ENCODE assay signal across 20 mouse cellular contexts in genomic region chr19:57138909-57139617, GRCm38 (mm10).
DNase-seq lines count a peak whose midpoint lies in the region; ATAC-seq and TF ChIP-seq lines count a peak whose summit lies in the region.
"Had no signal": no experiment of that assay in that cellular context is flagged by ENCODE, and none has a peak within 500 bp of the region (broad histone marks: within the 10 kb centered on the region; RNA-seq: fewer than 3 reads in every experiment).

No protein-coding gene starts in this region.

- DNase-seq in frontal cortex, postnatal 25 days (ENCODE audit: low spot score in 2 of 2) = no peak
- no peak for DNase-seq in heart, adult 2 months
- no peak for DNase-seq in heart, postnatal 10 days
- no peak for DNase-seq in limb, embryonic 14.5 days (ENCODE audit: low spot score)
- DNase-seq in limb, embryonic 10.5 days (ENCODE audit: low spot score) = no peak
- DNase-seq: adrenal gland, postnatal 10 days; embryo, embryonic 11 days; gastrocnemius, postnatal 25 days; heart, postnatal 14 days; kidney, adult 2 months had no signal

- no peak overlapping the region for H3K4me3 ChIP-seq in heart, adult 2 months
- no peak overlapping the region for H3K4me3 ChIP-seq in limb, embryonic 14.5 days (replicated peaks; ENCODE audit: low read length)
- no peak overlapping the region for H3K4me3 ChIP-seq in limb, embryonic 10.5 days
- H3K4me3 ChIP-seq in brown adipose tissue, adult 24 weeks (ENCODE audit: insufficient read depth, low read depth, low read length) = no peak overlapping the region
- H3K4me3 ChIP-seq in hindbrain, embryonic 12.5 days = no peak overlapping the region
- H3K4me3 ChIP-seq: embryonic facial prominence, embryonic 15.5 days; erythroblast, embryonic 14.5 days; forebrain, embryonic 15.5 days; heart, embryonic 12.5 days; hindbrain, embryonic 10.5 days; hindbrain, embryonic 15.5 days had no signal

- peak overlapping the region; percentile 47 for H3K27ac ChIP-seq in heart, adult 2 months
- H3K27ac ChIP-seq in limb, embryonic 14.5 days (replicated peaks; ENCODE audit: low read depth, low read length) = 0 out of 2 replicates have a peak overlapping the region, but pooled peaks have one; percentile 19
- no peak overlapping the region for H3K27ac ChIP-seq in limb, embryonic 10.5 days
- peak overlapping the region; percentile 15 for H3K27ac ChIP-seq in brown adipose tissue, adult 24 weeks (replicated peaks; ENCODE audit: low read depth, low read length)
- H3K27ac ChIP-seq in hindbrain, embryonic 12.5 days = no peak overlapping the region
- H3K27ac ChIP-seq: embryonic facial prominence, embryonic 15.5 days; forebrain, embryonic 15.5 days; hindbrain, embryonic 10.5 days; hindbrain, embryonic 15.5 days had no signal

- no peaks in the 10 kb centered on the region for H3K27me3 ChIP-seq in heart, adult 2 months (ENCODE audit: control insufficient read depth, insufficient read depth, low read length)
- no peaks in the 10 kb centered on the region; the same call in 1 of the 2 replicates for H3K27me3 ChIP-seq in limb, embryonic 14.5 days (ENCODE audit: control insufficient read depth, insufficient read depth, low read length)
- peaks cover 11% of the 10 kb centered on the region; the same call in 1 of the 2 replicates for H3K27me3 ChIP-seq in limb, embryonic 10.5 days (ENCODE audit: low read depth, poor library complexity, severe bottlenecking)
- H3K27me3 ChIP-seq in hindbrain, embryonic 12.5 days = no peaks in the 10 kb centered on the region
- H3K27me3 ChIP-seq: embryonic facial prominence, embryonic 15.5 days; forebrain, embryonic 15.5 days; heart, embryonic 12.5 days; hindbrain, embryonic 15.5 days had no signal

- TF ChIP-seq EP300 in heart, adult 2 months (IDR thresholded peaks at IDR 0.05; ENCODE audit: insufficient read depth, low read depth, low read length) = no peak

- peak; percentile 60 for ATAC-seq in frontal cortex, adult (ENCODE audit: low TSS enrichment)
- ATAC-seq in limb, embryonic 14.5 days (ENCODE audit: low FRiP score, low read depth) = no peak
- no peak for ATAC-seq in hindbrain, embryonic 12.5 days (ENCODE audit: low FRiP score)
- ATAC-seq: intestine, embryonic 16.5 days had no signal

- H3K4me2 ChIP-seq in limb, embryonic 14.5 days (replicated peaks; ENCODE audit: low read depth, low read length, severe bottlenecking) = no peak overlapping the region
- H3K4me2 ChIP-seq in hindbrain, embryonic 12.5 days (replicated peaks) = no peak overlapping the region
- H3K4me2 ChIP-seq: embryonic facial prominence, embryonic 15.5 days; forebrain, embryonic 15.5 days; heart, embryonic 12.5 days; hindbrain, embryonic 15.5 days had no signal

- 0 out of 2 replicates have a peak, but pooled peaks cover 2% of the 10 kb centered on the region for H3K79me2 ChIP-seq in heart, adult 2 months (replicated peaks; ENCODE audit: control insufficient read depth, insufficient read depth, low read length)

- TF ChIP-seq POLR2A in heart, adult 2 months (IDR thresholded peaks at IDR 0.05; ENCODE audit: insufficient read depth, low read depth, low read length) = no peak
- no peak for TF ChIP-seq POLR2A in limb, embryonic 14.5 days (IDR thresholded peaks at IDR 0.05; ENCODE audit: borderline replicate concordance, extremely low read depth, insufficient read depth, insufficient read length)

- H3K4me1 ChIP-seq in heart, adult 2 months (ENCODE audit: control insufficient read depth, insufficient read depth, low read length) = peaks cover 12% of the 10 kb centered on the region
- H3K4me1 ChIP-seq in limb, embryonic 14.5 days (ENCODE audit: control insufficient read depth, insufficient read depth, low read length) = peaks cover 29% of the 10 kb centered on the region
- peaks cover 15% of the 10 kb centered on the region for H3K4me1 ChIP-seq in limb, embryonic 10.5 days
- peaks cover 9% of the 10 kb centered on the region; the same call in 1 of the 2 replicates for H3K4me1 ChIP-seq in brown adipose tissue, adult 24 weeks (ENCODE audit: control insufficient read depth, insufficient read depth, insufficient read length, low read length)
- peaks cover 13% of the 10 kb centered on the region for H3K4me1 ChIP-seq in hindbrain, embryonic 12.5 days

- H3K9ac ChIP-seq in heart, adult 2 months (ENCODE audit: low read depth, low read length) = no peak overlapping the region
- H3K9ac ChIP-seq in limb, embryonic 14.5 days (ENCODE audit: low read depth, low read length, severe bottlenecking) = no peak overlapping the region
- H3K9ac ChIP-seq in hindbrain, embryonic 12.5 days = no peak overlapping the region
- H3K9ac ChIP-seq: embryonic facial prominence, embryonic 15.5 days; forebrain, embryonic 15.5 days; heart, embryonic 12.5 days; hindbrain, embryonic 15.5 days had no signal

- WGBS in heart, adult 2 months = 50% methylated on average over 13 of the region's 13 CpGs
- 48% methylated on average over 13 of the region's 13 CpGs for WGBS in limb, embryonic 14.5 days
- 81% methylated on average over 13 of the region's 13 CpGs for WGBS in limb, embryonic 10.5 days
- WGBS in hindbrain, embryonic 12.5 days = 82% methylated on average over 13 of the region's 13 CpGs

- TF ChIP-seq CTCF in heart, adult 2 months (IDR thresholded peaks at IDR 0.05) = no peak

- H3K36me3 ChIP-seq in heart, adult 2 months (ENCODE audit: control insufficient read depth, insufficient read depth, low read length) = peaks cover 14% of the 10 kb centered on the region
- H3K36me3 ChIP-seq in limb, embryonic 14.5 days (ENCODE audit: control insufficient read depth, insufficient read depth, low read length) = no peaks in the 10 kb centered on the region
- H3K36me3 ChIP-seq in limb, embryonic 10.5 days = no peaks in the 10 kb centered on the region
- H3K36me3 ChIP-seq in hindbrain, embryonic 12.5 days = no peaks in the 10 kb centered on the region
- H3K36me3 ChIP-seq: embryonic facial prominence, embryonic 15.5 days; forebrain, embryonic 15.5 days; heart, embryonic 12.5 days; hindbrain, embryonic 10.5 days; hindbrain, embryonic 15.5 days had no signal

- no peaks in the 10 kb centered on the region for H3K9me3 ChIP-seq in limb, embryonic 14.5 days (ENCODE audit: control insufficient read depth, low read length)
- no peaks in the 10 kb centered on the region for H3K9me3 ChIP-seq in limb, embryonic 10.5 days (replicated peaks)
- no peaks in the 10 kb centered on the region for H3K9me3 ChIP-seq in hindbrain, embryonic 12.5 days (replicated peaks)
- H3K9me3 ChIP-seq: embryonic facial prominence, embryonic 15.5 days; forebrain, embryonic 15.5 days; heart, embryonic 12.5 days; hindbrain, embryonic 10.5 days; hindbrain, embryonic 15.5 days had no signal

- intact Hi-C loops in heart, adult 2 months (cut with DNase I) = loop anchor here (5.0 kb wide), 1 partner anchor 217 kb away; no protein-coding TSS in a partner anchor
- intact Hi-C loops in heart, postnatal 10 days (cut with DNase I) = loop anchor here (1.0 to 10.0 kb wide), 3 partner anchors 190 to 506 kb away; no protein-coding TSS in a partner anchor

Comparison
In these comparisons a context has a peak if more than half of its experiments do, and no peak if none do; other contexts are left out.
1. H3K27ac ChIP-seq: peak in heart, adult 2 months (single experiment), limb, embryonic 14.5 days (single experiment) and brown adipose tissue, adult 24 weeks (single experiment); none in limb, embryonic 10.5 days (single experiment) and hindbrain, embryonic 12.5 days (single experiment).